Mouse (Mus musculus) ES-E14 (cell line): ENCODE measurements around the gene Exosc5.

Experiments used
- CHD2 ChIP-seq: IDR thresholded peaks from 2 replicates; pipeline ENCODE4 v1.6.1; 2014; ENCODE audit warnings: mild to moderate bottlenecking, low read depth, low read length, inconsistent platforms
- HCFC1 ChIP-seq: IDR thresholded peaks from 2 replicates; pipeline ENCODE4 v1.6.1; 2012; ENCODE audit warnings: low read length, inconsistent platforms, borderline replicate concordance; ENCODE audit not compliant: insufficient read depth
- MAFK ChIP-seq: IDR thresholded peaks from 2 replicates; pipeline ENCODE4 v1.6.1; 2014; ENCODE audit warnings: mild to moderate bottlenecking, low read depth, low read length, inconsistent platforms; ENCODE audit not compliant: insufficient read depth
- ZC3H11A ChIP-seq: IDR thresholded peaks from 2 replicates; pipeline ENCODE4 v1.6.1; 2012; ENCODE audit warnings: low read depth, mild to moderate bottlenecking, inconsistent platforms, low read length, borderline replicate concordance
- ZNF384 ChIP-seq: IDR thresholded peaks from 2 replicates; pipeline ENCODE4 v1.6.1; 2012; ENCODE audit warnings: low read depth, low read length, inconsistent platforms

- TF ChIP-seq HCFC1 (no peak), CHD2 (no peak), MAFK (no peak), ZNF384 (no peak), ZC3H11A (no peak)
Measured at GRCm38 (mm10) chr7:25649839-25650238, 9.1 kb upstream of the Exosc5 start.
